Mouse (Mus musculus): ENCODE measurements around the gene Fam207a.

- TF ChIP-seq POLR2A (IDR thresholded peaks at IDR 0.05; ENCODE audit: insufficient read depth, low read depth, low read length) = peak; percentile 99
- TF ChIP-seq CTCF (IDR thresholded peaks at IDR 0.05) = no peak
Measured at GRCm38 (mm10) chr10:77515385-77516348, at the start of gene Fam207a.

Measured in heart, adult 2 months (tissue).